Mouse (Mus musculus) forebrain, embryonic 16.5 days (tissue): ENCODE measurements around the gene Rora. TPM values are rescaled to one million over a fixed set of nuclear protein-coding genes. Genes with fewer than 3 reads are reported as not detected.

Experiments
- ATAC-seq: fragments of 200-750 bp; cut with Nextera tagmentation; 2 replicates; pipeline ENCODE4 v1.8.0; 2017; ENCODE audit warnings: mild to moderate bottlenecking, moderate library complexity
- H3K27ac ChIP-seq: fragments of 300-500 bp; sonication (generic); 2 replicates; pipeline ENCODE4 v1.5.1; 2014; ENCODE audit warnings: low read length, control low read depth
- H3K27me3 ChIP-seq: fragments of 300-500 bp; sonication (generic); replicated peaks from 2 replicates; pipeline ENCODE4 v1.6.1; 2014; ENCODE audit warnings: low read length; ENCODE audit not compliant: control insufficient read depth, insufficient read depth
- H3K36me3 ChIP-seq: fragments of 300-500 bp; sonication (generic); 2 replicates; pipeline ENCODE4 v1.6.1; 2014; ENCODE audit not compliant: control insufficient read depth, insufficient read depth
- H3K4me1 ChIP-seq: fragments of 300-500 bp; sonication (generic); replicated peaks from 2 replicates; pipeline ENCODE4 v1.6.1; 2014; ENCODE audit warnings: low read length; ENCODE audit not compliant: control insufficient read depth, insufficient read depth
- H3K4me2 ChIP-seq: fragments of 300-500 bp; sonication (generic); 2 replicates; pipeline ENCODE4 v1.6.1; 2014; ENCODE audit warnings: mild to moderate bottlenecking, low read length, control low read depth
- H3K4me3 ChIP-seq: fragments of 300-500 bp; sonication (generic); replicated peaks from 2 replicates; pipeline ENCODE4 v1.5.1; 2014; ENCODE audit warnings: mild to moderate bottlenecking, low read length, control low read depth
- H3K9ac ChIP-seq: fragments of 300-500 bp; sonication (generic); replicated peaks from 2 replicates; pipeline ENCODE4 v1.6.1; 2014; ENCODE audit warnings: low read depth, low read length, control low read depth
- H3K9me3 ChIP-seq: fragments of 300-500 bp; sonication (generic); 2 replicates; pipeline ENCODE4 v1.6.1; 2016; ENCODE audit warnings: low read length; ENCODE audit not compliant: control insufficient read depth
- WGBS: fragments of 180-500 bp; shearing (Covaris S2); extraction: QIAGEN DNeasy Blood & Tissue Kit; methylation state at CpG from one replicate; pipeline ENCODE4 v1.1.7; 2014; 5-methylcytosine and 5-hydroxymethylcytosine counted together
- polyA plus RNA-seq: library from polyadenylated mRNA; unstranded; fragments of >200 nt; fragmentation: Nextera tagmentation; extraction: Ambion mirVana; gene quantifications from 2 replicates; pipeline ENCODE4 v1.2.1, GENCODE M21; 2015

Rora gene
- polyA plus RNA-seq, 1 experiment from 2014 or later = 7.9 TPM

DNA sequence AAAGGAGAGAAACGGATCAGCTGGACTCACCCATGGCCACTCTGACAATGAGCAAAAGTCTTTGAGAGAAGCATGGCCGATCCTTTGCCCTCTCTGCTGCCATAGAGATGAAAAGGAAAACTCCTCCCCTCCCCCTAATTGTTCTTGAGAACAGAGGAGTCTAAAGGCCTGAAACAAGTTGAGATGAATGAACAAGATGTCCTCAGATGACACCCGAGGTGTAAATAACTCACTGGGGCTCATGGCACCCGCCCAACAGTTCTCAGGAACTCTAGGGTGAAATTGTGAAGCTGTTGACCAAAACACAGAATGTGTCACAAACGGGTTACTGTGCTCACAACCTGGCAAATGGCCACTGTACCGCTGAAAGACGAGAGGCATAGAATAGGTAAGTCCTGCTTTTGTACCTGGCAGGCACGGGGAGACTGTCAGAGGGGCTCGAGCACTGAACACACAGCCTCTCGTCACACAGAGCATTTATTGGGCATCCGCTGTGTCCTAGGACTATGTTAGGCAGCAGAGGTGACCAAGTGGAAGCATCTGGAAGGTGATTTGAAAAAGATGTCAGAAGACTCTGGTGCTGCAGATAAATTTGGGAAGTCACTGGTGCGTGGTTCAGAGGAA is 467.6 kb downstream of the Rora start:
- Histone ChIP-seq H3K4me3 (no peak overlapping the region), H3K27me3 (0 out of 2 replicates have a peak, but pooled peaks cover 2% of the 10 kb centered on the region), H3K4me1 (peaks cover 11% of the 10 kb centered on the region), H3K4me2 (no peak overlapping the region), H3K27ac (no peak overlapping the region), H3K9ac (no peak overlapping the region), H3K36me3 (no peaks in the 10 kb centered on the region), H3K9me3 (no peaks in the 10 kb centered on the region)
- ATAC-seq = no peak
- 41% methylated on average over 12 of the region's 12 CpGs for WGBS

- peak overlapping the region; percentile 53 for H3K4me2 ChIP-seq
- H3K4me1 ChIP-seq = peaks cover 11% of the 10 kb centered on the region
- no peaks in the 10 kb centered on the region for H3K36me3 ChIP-seq
- H3K27ac ChIP-seq = no peak overlapping the region
- ATAC-seq = peak; percentile 38
- H3K27me3 ChIP-seq = no peaks in the 10 kb centered on the region
- no peaks in the 10 kb centered on the region for H3K9me3 ChIP-seq
- peak overlapping the region; percentile 31 for H3K4me3 ChIP-seq
- 0 out of 2 replicates have a peak overlapping the region, but pooled peaks have one; percentile 30 for H3K9ac ChIP-seq
- WGBS = 10% methylated on average over 22 of the region's 22 CpGs
Observed at GRCm38 (mm10) chr9:69125011-69125786, 471.6 kb downstream of the Rora start.

- Histone ChIP-seq H3K4me3 (peak overlapping the region; percentile 31), H3K27me3 (no peaks in the 10 kb centered on the region)
- ATAC-seq = 0 out of 2 replicates have a peak, but pooled peaks have one; percentile 8
Observed at GRCm38 (mm10) chr9:69125787-69126161, 472.2 kb downstream of the Rora start.

GRCm38 (mm10) chr9:69126595-69126994 is 473.0 kb downstream of the Rora start:
- WGBS = 84% methylated on average over 2 of the region's 2 CpGs
- H3K4me3 ChIP-seq = no peak overlapping the region
- no peak for ATAC-seq

More at GRCm38 (mm10) chr9:69125787-69126161, 472.2 kb downstream of the Rora start:
- Histone ChIP-seq H3K36me3 (no peaks in the 10 kb centered on the region), H3K9me3 (no peaks in the 10 kb centered on the region), H3K27ac (no peak overlapping the region), H3K9ac (0 out of 2 replicates have a peak overlapping the region, but pooled peaks have one; percentile 30), H3K4me2 (peak overlapping the region; percentile 53), H3K4me1 (peaks cover 11% of the 10 kb centered on the region)
- 45% methylated on average over 7 of the region's 7 CpGs for WGBS

DNA sequence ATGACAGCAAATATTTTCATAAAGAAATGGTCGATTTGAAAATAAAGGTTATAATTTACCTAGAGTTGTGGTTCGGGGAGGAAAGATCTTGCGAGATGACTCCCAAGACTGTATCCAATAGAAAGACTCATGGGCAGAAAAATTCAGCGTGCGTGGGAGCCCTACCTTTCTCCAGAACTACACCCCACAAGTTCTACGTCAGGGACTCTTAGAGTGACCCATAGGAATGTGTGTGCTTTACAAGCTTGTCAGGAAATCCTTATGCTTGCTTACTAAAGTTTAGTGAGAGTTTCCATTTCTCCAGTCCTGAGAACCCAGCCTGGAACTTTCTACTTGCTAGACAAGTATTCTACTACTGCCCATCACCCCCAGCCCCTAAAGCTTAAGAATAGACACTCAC is 474.7 kb downstream of the Rora start:
- Histone ChIP-seq H3K36me3 (no peaks in the 10 kb centered on the region), H3K4me2 (no peak overlapping the region), H3K4me1 (peaks cover 11% of the 10 kb centered on the region), H3K9ac (no peak overlapping the region), H3K27me3 (no peaks in the 10 kb centered on the region), H3K27ac (no peak overlapping the region), H3K9me3 (no peaks in the 10 kb centered on the region), H3K4me3 (no peak overlapping the region)
- no peak for ATAC-seq
- WGBS = 89% methylated on average over 6 of the region's 6 CpGs

More at GRCm38 (mm10) chr9:69126595-69126994, 473.0 kb downstream of the Rora start:
- Histone ChIP-seq H3K27ac (no peak overlapping the region), H3K27me3 (no peaks in the 10 kb centered on the region), H3K9me3 (no peaks in the 10 kb centered on the region), H3K4me2 (no peak overlapping the region), H3K36me3 (no peaks in the 10 kb centered on the region), H3K9ac (no peak overlapping the region), H3K4me1 (peaks cover 11% of the 10 kb centered on the region)

DNA sequence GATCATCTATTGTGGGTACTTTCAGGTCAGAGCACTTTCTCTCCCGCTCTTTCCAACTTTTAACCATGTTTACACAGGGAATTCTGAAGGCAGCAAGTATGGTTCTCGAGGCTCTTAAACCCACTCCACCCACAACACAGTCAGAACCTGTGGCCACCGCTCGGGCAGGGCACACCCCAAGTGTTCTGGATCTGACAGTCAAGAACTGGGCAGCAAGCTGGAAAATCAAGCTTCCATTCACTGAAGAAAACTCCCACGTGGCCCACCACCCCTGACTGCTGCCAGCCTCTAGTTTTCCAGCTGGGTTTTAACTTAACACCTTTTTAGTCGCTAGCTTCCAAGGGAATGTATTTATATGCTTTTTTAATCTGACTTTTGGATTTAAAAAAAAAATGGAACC is 479.4 kb downstream of the Rora start:
- H3K27ac ChIP-seq = no peak overlapping the region
- peaks cover 4% of the 10 kb centered on the region; the same call in 1 of the 2 replicates for H3K4me1 ChIP-seq
- WGBS = 81% methylated on average over 6 of the region's 6 CpGs
- no peak overlapping the region for H3K4me3 ChIP-seq
- no peaks in the 10 kb centered on the region for H3K36me3 ChIP-seq
- no peak overlapping the region for H3K4me2 ChIP-seq
- ATAC-seq = no peak
- no peaks in the 10 kb centered on the region for H3K9me3 ChIP-seq
- no peaks in the 10 kb centered on the region for H3K27me3 ChIP-seq
- no peak overlapping the region for H3K9ac ChIP-seq

GRCm38 (mm10) chr9:69133696-69134095 is 480.1 kb downstream of the Rora start:
- Histone ChIP-seq H3K9me3 (no peaks in the 10 kb centered on the region), H3K27ac (no peak overlapping the region), H3K4me1 (peaks cover 4% of the 10 kb centered on the region; the same call in 1 of the 2 replicates), H3K27me3 (no peaks in the 10 kb centered on the region), H3K4me3 (no peak overlapping the region), H3K9ac (no peak overlapping the region), H3K4me2 (no peak overlapping the region), H3K36me3 (no peaks in the 10 kb centered on the region)
- WGBS = 86% methylated on average over 7 of the region's 7 CpGs
- ATAC-seq = no peak

DNA sequence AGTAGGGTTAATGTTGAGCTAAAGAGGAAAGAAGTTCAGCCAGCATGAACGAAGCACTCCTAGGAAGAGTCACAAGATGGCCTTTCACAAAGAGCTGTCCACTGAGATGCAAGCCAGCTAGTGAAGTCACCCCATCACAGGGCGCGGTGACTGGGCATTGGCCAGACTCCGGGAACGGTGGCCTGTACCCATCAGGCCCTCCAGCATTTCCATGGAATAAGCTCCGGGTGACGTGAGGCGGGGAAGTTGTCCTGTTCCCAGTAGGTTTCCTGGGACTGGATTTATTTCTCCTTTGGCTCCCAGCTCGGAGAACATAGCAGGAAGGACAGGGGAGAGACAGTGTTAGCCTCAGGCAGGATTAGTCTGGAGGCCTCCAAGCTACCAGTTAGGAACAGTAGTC is 481.0 kb downstream of the Rora start:
- Histone ChIP-seq H3K4me1 (peaks cover 4% of the 10 kb centered on the region; the same call in 1 of the 2 replicates), H3K9ac (no peak overlapping the region), H3K27me3 (no peaks in the 10 kb centered on the region), H3K4me2 (no peak overlapping the region), H3K27ac (no peak overlapping the region), H3K36me3 (no peaks in the 10 kb centered on the region), H3K9me3 (no peaks in the 10 kb centered on the region), H3K4me3 (no peak overlapping the region)
- ATAC-seq = no peak
- WGBS = 86% methylated on average over 9 of the region's 9 CpGs

- Histone ChIP-seq H3K4me2 (no peak overlapping the region), H3K27ac (no peak overlapping the region), H3K36me3 (no peaks in the 10 kb centered on the region), H3K4me3 (no peak overlapping the region), H3K9me3 (no peaks in the 10 kb centered on the region), H3K27me3 (no peaks in the 10 kb centered on the region), H3K9ac (no peak overlapping the region), H3K4me1 (peaks cover 4% of the 10 kb centered on the region; the same call in 1 of the 2 replicates)
- 76% methylated on average over 5 of the region's 5 CpGs for WGBS
- ATAC-seq = no peak
Observed at GRCm38 (mm10) chr9:69136821-69137220, 483.2 kb downstream of the Rora start.
